Mouse (Mus musculus) erythroblast, embryonic 14.5 days (primary cell): Measurements from ENCODE around the gene Qrich1.

ENCODE experiments used
- GATA1 ChIP-seq: IDR thresholded peaks from 2 replicates; pipeline ENCODE4 v1.6.1; 2012; ENCODE audit warnings: low read length, inconsistent platforms, mixed read lengths
- TAL1 ChIP-seq: IDR thresholded peaks from 3 replicates; pipeline ENCODE4 v1.6.1; 2012; ENCODE audit warnings: low read length, inconsistent platforms, mixed read lengths

DNA sequence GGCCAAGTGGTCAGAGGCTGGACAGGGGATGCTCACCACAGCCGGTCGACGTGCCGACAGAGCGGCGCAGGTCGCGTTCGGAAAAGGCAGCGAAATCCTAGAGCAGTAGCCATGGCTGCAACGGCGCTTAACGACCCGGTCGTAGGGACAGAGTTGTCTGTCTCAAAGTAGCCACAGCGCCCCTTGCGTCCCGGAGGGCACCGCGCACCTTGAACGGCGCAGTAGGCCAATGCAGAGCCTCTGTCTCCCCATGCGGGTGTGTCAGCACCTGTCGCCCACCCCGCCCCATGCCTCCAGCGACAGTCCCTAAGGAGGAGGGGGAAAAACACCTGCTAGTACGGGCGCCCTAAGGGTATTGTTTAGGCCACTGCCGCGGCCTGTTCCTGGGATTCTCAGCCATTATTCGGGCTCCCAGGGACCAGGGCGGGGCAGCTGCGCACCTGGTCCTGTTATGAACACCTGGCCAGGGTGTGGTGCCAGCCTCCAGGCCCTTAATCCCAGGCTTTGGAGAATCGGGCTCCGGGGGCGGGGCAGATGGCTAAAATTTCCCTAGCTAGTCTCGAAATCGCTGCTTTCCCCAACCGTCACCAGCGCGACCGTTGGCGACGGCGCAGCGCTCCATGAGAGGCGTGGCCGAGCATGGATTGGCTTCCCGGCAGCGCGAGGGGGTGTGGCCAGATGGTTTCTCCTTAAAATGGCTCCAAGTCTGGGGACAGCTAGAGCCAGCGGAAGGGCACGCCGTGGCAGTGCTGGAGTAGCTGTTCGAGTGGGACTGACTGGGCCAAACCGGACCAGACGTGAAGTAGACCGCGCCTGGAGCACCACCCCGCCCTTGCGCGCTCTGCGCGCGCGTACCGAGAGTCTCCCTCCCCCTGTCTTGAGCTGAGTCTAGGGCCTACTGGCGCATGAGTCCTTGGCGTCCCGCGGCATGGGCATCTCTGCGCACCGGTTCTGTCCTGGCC, 50.5 kb downstream of the Qrich1 start, which contains the start of gene Ndufaf3:
- TF ChIP-seq TAL1 (no peak), GATA1 (no peak)
